Mouse (Mus musculus) forebrain, embryonic 13.5 days (tissue): ENCODE measurements around the gene Rad51b. TPM values are rescaled to one million over a fixed set of nuclear protein-coding genes. Genes with fewer than 3 reads are reported as not detected.

Experiments
- ATAC-seq: fragments of 200-750 bp; cut with Nextera tagmentation; 2 replicates; pipeline ENCODE4 v1.8.0; 2017
- H3K27ac ChIP-seq: fragments of 300-500 bp; sonication (generic); 2 replicates; pipeline ENCODE4 v1.5.1; 2015; ENCODE audit warnings: inconsistent platforms, mild to moderate bottlenecking, moderate library complexity
- H3K27me3 ChIP-seq: fragments of 300-500 bp; sonication (generic); 2 replicates; pipeline ENCODE4 v1.6.1; 2015; ENCODE audit warnings: mild to moderate bottlenecking, inconsistent platforms
- H3K36me3 ChIP-seq: fragments of 300-500 bp; sonication (generic); 2 replicates; pipeline ENCODE4 v1.6.1; 2015; ENCODE audit warnings: mild to moderate bottlenecking, inconsistent platforms; ENCODE audit not compliant: poor library complexity, severe bottlenecking
- H3K4me1 ChIP-seq: fragments of 300-500 bp; sonication (generic); 2 replicates; pipeline ENCODE4 v1.6.1; 2015; ENCODE audit warnings: inconsistent platforms
- H3K4me2 ChIP-seq: fragments of 300-500 bp; sonication (generic); 2 replicates; pipeline ENCODE4 v1.6.1; 2015; ENCODE audit warnings: inconsistent platforms, mild to moderate bottlenecking, moderate library complexity
- H3K4me3 ChIP-seq: fragments of 300-500 bp; sonication (generic); 2 replicates; pipeline ENCODE4 v1.5.1; 2015; ENCODE audit warnings: mild to moderate bottlenecking, inconsistent platforms
- H3K9ac ChIP-seq: fragments of 300-500 bp; sonication (generic); 2 replicates; pipeline ENCODE4 v1.6.1; 2015; ENCODE audit warnings: mild to moderate bottlenecking, inconsistent platforms
- H3K9me3 ChIP-seq: fragments of 300-500 bp; sonication (generic); replicated peaks from 2 replicates; pipeline ENCODE4 v1.6.1; 2016; ENCODE audit warnings: inconsistent platforms
- WGBS: fragments of 180-500 bp; shearing (Covaris S2); methylation state at CpG from one replicate; pipeline ENCODE4 v1.1.7; 2015; 5-methylcytosine and 5-hydroxymethylcytosine counted together
- polyA plus RNA-seq: library from polyadenylated mRNA; unstranded; fragments of >200 nt; fragmentation: Nextera tagmentation; extraction: Ambion mirVana; gene quantifications from 2 replicates; pipeline ENCODE4 v1.2.1, GENCODE M21; 2015

Rad51b gene
- polyA plus RNA-seq, 1 experiment from 2014 or later: 5.7 TPM

GRCm38 (mm10) chr12:79773246-79773645, 476.2 kb downstream of the Rad51b start:
- Histone ChIP-seq H3K36me3 (no peaks in the 10 kb centered on the region), H3K4me2 (no peak overlapping the region), H3K9me3 (no peaks in the 10 kb centered on the region), H3K27ac (no peak overlapping the region), H3K4me3 (no peak overlapping the region), H3K27me3 (no peaks in the 10 kb centered on the region), H3K4me1 (no peaks in the 10 kb centered on the region), H3K9ac (no peak overlapping the region)
- ATAC-seq: no peak
- 85% methylated on average over 4 of the region's 4 CpGs for WGBS

DNA sequence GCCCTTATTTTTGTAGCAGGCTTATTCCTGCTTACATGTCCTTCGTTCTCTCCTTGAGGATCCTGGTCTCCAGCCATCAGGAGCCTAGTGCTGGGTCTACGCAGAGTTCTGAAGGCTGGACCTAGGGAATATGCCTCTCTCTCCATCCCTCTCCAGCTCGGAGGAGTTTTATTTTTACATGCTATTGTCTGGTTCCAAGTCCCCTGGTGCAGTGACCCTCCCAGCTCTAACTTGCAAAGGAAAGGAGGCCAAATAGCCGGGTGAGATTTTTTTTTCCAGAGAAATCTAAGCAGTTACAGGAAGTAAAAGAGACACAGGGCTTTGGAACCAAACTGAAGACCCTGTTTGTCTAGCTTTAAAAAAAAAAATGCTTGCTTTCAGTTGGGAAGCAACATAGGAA, 477.5 kb downstream of the Rad51b start:
- H3K4me3 ChIP-seq: no peak overlapping the region
- H3K36me3 ChIP-seq: no peaks in the 10 kb centered on the region
- H3K4me1 ChIP-seq: no peaks in the 10 kb centered on the region
- H3K27ac ChIP-seq: no peak overlapping the region
- H3K4me2 ChIP-seq: no peak overlapping the region
- WGBS: 81% methylated on average over 4 of the region's 4 CpGs
- no peak for ATAC-seq
- no peaks in the 10 kb centered on the region for H3K27me3 ChIP-seq
- H3K9ac ChIP-seq: no peak overlapping the region
- no peaks in the 10 kb centered on the region for H3K9me3 ChIP-seq

GRCm38 (mm10) chr12:79776828-79777227, 479.7 kb downstream of the Rad51b start:
- H3K36me3 ChIP-seq: no peaks in the 10 kb centered on the region
- no peak overlapping the region for H3K4me2 ChIP-seq
- 84% methylated on average over 5 of the region's 5 CpGs for WGBS
- H3K9me3 ChIP-seq: no peaks in the 10 kb centered on the region
- no peaks in the 10 kb centered on the region for H3K4me1 ChIP-seq
- no peak overlapping the region; the same call in 1 of the 2 replicates for H3K27ac ChIP-seq
- no peak for ATAC-seq
- no peaks in the 10 kb centered on the region for H3K27me3 ChIP-seq
- H3K4me3 ChIP-seq: no peak overlapping the region
- H3K9ac ChIP-seq: no peak overlapping the region

- ATAC-seq: no peak
- 65% methylated on average over 2 of the region's 2 CpGs for WGBS
- H3K9ac ChIP-seq: no peak overlapping the region
- no peaks in the 10 kb centered on the region for H3K27me3 ChIP-seq
- no peak overlapping the region for H3K4me3 ChIP-seq
- peaks cover 8% of the 10 kb centered on the region for H3K9me3 ChIP-seq
- no peak overlapping the region for H3K27ac ChIP-seq
- H3K36me3 ChIP-seq: no peaks in the 10 kb centered on the region
- no peaks in the 10 kb centered on the region for H3K4me1 ChIP-seq
- H3K4me2 ChIP-seq: no peak overlapping the region
Observed at GRCm38 (mm10) chr12:79780745-79781144, 483.7 kb downstream of the Rad51b start.

GRCm38 (mm10) chr12:79781788-79782187, 484.7 kb downstream of the Rad51b start:
- ATAC-seq: no peak
- H3K4me1 ChIP-seq: no peaks in the 10 kb centered on the region
- no peak overlapping the region for H3K4me2 ChIP-seq
- 89% methylated on average over 5 of the region's 5 CpGs for WGBS
- no peak overlapping the region for H3K27ac ChIP-seq
- no peak overlapping the region for H3K4me3 ChIP-seq
- no peaks in the 10 kb centered on the region for H3K27me3 ChIP-seq
- peaks cover 8% of the 10 kb centered on the region for H3K9me3 ChIP-seq
- H3K9ac ChIP-seq: no peak overlapping the region
- no peaks in the 10 kb centered on the region for H3K36me3 ChIP-seq

GRCm38 (mm10) chr12:79782444-79783117, 485.5 kb downstream of the Rad51b start:
- Histone ChIP-seq H3K36me3 (no peaks in the 10 kb centered on the region), H3K4me2 (no peak overlapping the region), H3K4me1 (no peaks in the 10 kb centered on the region), H3K9me3 (peaks cover 8% of the 10 kb centered on the region), H3K27me3 (no peaks in the 10 kb centered on the region), H3K9ac (no peak overlapping the region), H3K4me3 (no peak overlapping the region), H3K27ac (no peak overlapping the region)
- WGBS: 94% methylated on average over 6 of the region's 6 CpGs
- ATAC-seq: no peak

DNA sequence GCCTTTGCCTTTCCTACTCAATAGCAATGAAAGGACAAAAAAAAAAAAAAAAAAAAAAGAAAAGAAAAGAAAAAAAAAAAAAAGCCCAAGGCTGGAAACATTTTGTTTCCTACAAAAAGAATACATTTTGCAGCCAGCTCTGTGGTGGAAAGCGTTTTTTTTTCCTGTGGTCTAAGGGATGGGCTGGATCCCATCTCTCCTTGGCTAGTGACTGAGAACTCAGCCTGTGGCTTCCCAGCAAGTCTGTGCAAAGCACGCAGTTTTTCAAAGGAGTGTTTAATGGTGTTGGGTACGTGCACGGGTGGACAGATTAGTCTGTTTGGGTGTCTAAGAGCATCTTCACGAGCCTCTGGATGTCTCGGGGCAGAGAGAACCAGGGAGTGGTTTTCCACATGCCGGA, 487.1 kb downstream of the Rad51b start:
- Histone ChIP-seq H3K4me1 (no peaks in the 10 kb centered on the region), H3K36me3 (no peaks in the 10 kb centered on the region), H3K4me3 (no peak overlapping the region), H3K9ac (no peak overlapping the region), H3K27ac (no peak overlapping the region), H3K4me2 (no peak overlapping the region), H3K9me3 (peaks cover 8% of the 10 kb centered on the region), H3K27me3 (no peaks in the 10 kb centered on the region)
- WGBS: 88% methylated on average over 7 of the region's 7 CpGs
- no peak for ATAC-seq

GRCm38 (mm10) chr12:79785691-79786090, 488.6 kb downstream of the Rad51b start:
- Histone ChIP-seq H3K4me3 (no peak overlapping the region), H3K4me1 (no peaks in the 10 kb centered on the region), H3K36me3 (no peaks in the 10 kb centered on the region), H3K27me3 (no peaks in the 10 kb centered on the region), H3K9me3 (peaks cover 8% of the 10 kb centered on the region), H3K4me2 (no peak overlapping the region), H3K27ac (no peak overlapping the region), H3K9ac (no peak overlapping the region)
- no peak for ATAC-seq
- WGBS: 96% methylated on average over 3 of the region's 3 CpGs

- no peaks in the 10 kb centered on the region for H3K36me3 ChIP-seq
- no peak overlapping the region for H3K4me3 ChIP-seq
- ATAC-seq: no peak
- H3K4me2 ChIP-seq: no peak overlapping the region
- H3K9me3 ChIP-seq: peaks cover 6% of the 10 kb centered on the region
- no peak overlapping the region for H3K27ac ChIP-seq
- no peaks in the 10 kb centered on the region for H3K4me1 ChIP-seq
- H3K9ac ChIP-seq: no peak overlapping the region
- 72% methylated on average over 10 of the region's 10 CpGs for WGBS
- H3K27me3 ChIP-seq: no peaks in the 10 kb centered on the region
Observed at GRCm38 (mm10) chr12:79787538-79787937, 490.5 kb downstream of the Rad51b start.

DNA sequence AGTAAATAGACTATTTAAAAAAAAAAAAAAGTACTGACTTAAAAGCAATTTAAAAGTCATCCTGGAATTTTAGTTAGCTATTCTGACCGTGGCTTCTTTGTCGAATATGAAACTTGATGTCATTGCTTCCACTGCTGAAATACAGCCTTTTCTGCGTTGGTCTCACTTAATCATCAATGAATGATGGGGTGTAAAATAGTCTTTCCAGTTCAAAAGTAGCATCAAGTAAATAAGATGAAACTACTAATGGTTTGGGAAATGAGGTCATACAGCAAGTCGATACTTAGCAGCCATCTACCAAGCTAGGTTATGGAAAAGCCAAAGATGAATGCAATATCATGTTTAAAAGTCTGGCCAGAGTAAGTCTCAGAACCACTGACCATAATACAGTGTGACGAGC, 491.3 kb downstream of the Rad51b start:
- Histone ChIP-seq H3K27me3 (no peaks in the 10 kb centered on the region), H3K9ac (no peak overlapping the region), H3K36me3 (no peaks in the 10 kb centered on the region), H3K27ac (no peak overlapping the region), H3K9me3 (no peaks in the 10 kb centered on the region), H3K4me1 (no peaks in the 10 kb centered on the region), H3K4me3 (no peak overlapping the region), H3K4me2 (no peak overlapping the region)
- ATAC-seq: no peak
- WGBS: 94% methylated on average over 5 of the region's 5 CpGs

DNA sequence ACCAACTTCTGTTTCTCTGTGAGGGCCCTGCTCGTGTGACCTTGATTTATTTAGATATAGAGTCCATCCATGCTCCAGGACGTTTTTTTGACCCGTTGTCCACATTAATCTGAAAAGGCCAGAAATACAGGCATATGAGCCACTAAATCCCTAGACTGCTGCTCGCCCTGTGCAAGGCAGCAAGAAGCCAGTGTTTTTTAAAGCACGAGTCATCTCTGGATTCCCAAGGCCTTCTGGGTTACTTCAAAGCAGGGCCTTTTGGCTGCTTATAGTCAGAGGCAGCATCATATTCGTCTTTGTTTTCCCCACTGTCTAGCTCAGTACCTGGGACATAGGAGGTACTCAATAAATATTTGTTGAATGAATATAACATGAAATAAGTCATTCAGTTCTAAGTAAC, 492.4 kb downstream of the Rad51b start:
- 84% methylated on average over 6 of the region's 6 CpGs for WGBS
- no peaks in the 10 kb centered on the region for H3K9me3 ChIP-seq
- no peaks in the 10 kb centered on the region for H3K4me1 ChIP-seq
- H3K36me3 ChIP-seq: no peaks in the 10 kb centered on the region
- no peaks in the 10 kb centered on the region for H3K27me3 ChIP-seq
- H3K4me2 ChIP-seq: no peak overlapping the region
- H3K4me3 ChIP-seq: no peak overlapping the region
- ATAC-seq: no peak
- H3K9ac ChIP-seq: no peak overlapping the region
- H3K27ac ChIP-seq: no peak overlapping the region

DNA sequence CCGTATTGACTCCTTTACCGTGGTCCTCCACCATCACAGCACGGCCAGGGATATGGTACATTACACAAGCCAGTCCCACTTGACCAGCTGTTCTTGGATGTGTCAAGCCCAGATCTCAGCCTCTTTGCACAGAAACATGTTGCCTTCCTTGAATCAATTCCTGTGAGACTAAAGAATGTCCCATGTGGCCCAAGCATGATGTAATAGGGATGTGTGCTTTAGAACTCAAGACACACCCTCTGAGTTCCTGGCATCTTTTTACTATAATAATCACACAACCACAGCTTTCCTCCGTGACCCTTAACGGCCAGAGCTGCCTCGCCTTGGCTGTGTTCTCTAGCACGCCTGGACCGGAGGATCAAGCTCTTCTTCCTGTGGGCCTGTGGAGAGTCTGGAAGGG, 496.3 kb downstream of the Rad51b start:
- H3K27me3 ChIP-seq: 0 out of 2 replicates have a peak, but pooled peaks cover 3% of the 10 kb centered on the region
- ATAC-seq: no peak
- H3K4me3 ChIP-seq: no peak overlapping the region
- H3K4me1 ChIP-seq: 0 out of 2 replicates have a peak, but pooled peaks cover 4% of the 10 kb centered on the region
- no peak overlapping the region for H3K4me2 ChIP-seq
- 85% methylated on average over 8 of the region's 8 CpGs for WGBS
- H3K36me3 ChIP-seq: no peaks in the 10 kb centered on the region
- no peaks in the 10 kb centered on the region for H3K9me3 ChIP-seq
- no peak overlapping the region for H3K9ac ChIP-seq
- H3K27ac ChIP-seq: no peak overlapping the region

- H3K4me2 ChIP-seq: no peak overlapping the region
- H3K9me3 ChIP-seq: no peaks in the 10 kb centered on the region
- H3K4me3 ChIP-seq: no peak overlapping the region
- no peak overlapping the region for H3K27ac ChIP-seq
- no peak overlapping the region for H3K9ac ChIP-seq
- no peak for ATAC-seq
- H3K36me3 ChIP-seq: no peaks in the 10 kb centered on the region
- H3K27me3 ChIP-seq: 0 out of 2 replicates have a peak, but pooled peaks cover 3% of the 10 kb centered on the region
- 0 out of 2 replicates have a peak, but pooled peaks cover 4% of the 10 kb centered on the region for H3K4me1 ChIP-seq
- WGBS: 93% methylated on average over 4 of the region's 4 CpGs
Observed at GRCm38 (mm10) chr12:79794802-79795201, 497.7 kb downstream of the Rad51b start.
